Mouse (Mus musculus) liver, adult (tissue): ENCODE measurements around the gene C530008M17Rik.

Experiments used
- GATA4 ChIP-seq: IDR thresholded peaks from 2 replicates; pipeline ENCODE4 v1.6.1; 2014; ENCODE audit warnings: mild to moderate bottlenecking, low read length; ENCODE audit not compliant: insufficient replicate concordance

C530008M17Rik gene

DNA sequence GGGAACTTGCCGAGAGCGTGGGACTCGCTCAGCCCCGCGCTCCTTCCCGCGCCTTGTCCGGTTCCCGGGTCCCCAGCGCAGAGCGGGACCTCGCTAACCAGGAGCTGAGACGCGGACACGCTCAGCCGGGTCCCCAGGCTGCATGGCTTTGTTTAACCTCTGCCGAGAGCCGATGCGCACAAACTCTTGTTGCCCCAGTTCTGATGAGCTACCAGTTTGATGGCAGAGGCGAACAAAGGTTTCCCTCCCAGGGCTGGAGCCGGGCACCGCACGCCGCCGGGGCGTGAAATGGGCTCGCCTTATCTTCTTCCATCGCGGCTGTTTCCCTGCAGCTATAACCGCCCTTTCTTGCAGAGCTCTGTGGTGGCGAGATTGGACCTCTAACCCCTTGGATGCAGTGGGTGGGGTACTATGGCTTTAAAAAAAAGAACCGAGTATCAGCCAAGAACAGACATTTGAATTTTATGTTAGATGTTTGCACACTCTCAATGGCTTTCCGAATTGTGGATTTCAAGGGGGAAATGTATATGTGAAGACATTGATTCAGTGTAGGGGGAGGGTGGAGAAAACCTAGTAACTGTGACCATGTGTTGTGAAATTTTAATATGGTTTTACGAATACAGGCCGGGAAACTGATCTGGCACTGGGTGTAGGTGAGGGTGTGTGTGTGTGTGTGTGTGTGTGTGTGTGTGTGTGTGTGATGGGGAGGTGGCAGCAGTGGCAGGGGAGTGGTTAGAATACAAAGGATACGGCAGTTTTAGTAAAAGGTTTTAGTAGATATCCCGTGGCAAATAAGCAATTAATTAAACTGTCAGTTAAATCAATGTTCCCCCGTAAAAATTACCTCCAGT, 2.0 kb downstream of the C530008M17Rik start:
- TF ChIP-seq GATA4, result no peak

DNA sequence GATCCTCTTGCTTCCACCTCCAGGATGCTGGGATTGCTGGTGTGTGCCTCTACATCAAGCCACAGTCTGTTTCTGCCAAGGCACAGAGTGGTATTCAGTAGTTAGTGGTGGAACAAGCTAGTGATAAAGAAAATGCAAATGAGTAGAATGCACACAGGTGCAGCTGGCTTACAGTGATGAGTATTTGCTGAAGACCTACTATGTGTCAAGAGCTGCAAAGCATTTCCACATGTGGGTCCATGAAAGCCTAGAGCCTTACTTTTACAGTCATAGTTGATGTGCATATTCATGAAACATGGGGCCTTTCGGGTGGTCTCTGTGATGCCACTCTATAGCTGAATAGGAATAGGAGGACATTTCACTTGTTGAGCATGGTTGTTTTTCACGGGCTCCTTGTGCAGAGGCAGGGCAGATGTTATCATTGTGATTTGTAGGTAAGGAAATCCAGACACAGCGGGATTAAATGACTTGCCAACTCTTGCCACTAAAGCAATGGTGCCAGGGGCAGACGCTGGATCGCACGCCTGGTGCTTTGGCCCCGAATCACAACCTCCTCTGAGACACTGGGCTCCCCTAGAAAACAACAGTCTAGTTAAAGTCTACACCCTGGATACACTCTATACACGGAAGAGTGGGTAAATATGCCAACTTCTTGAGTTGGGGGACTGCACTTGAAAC, 3.8 kb downstream of the C530008M17Rik start:
- TF ChIP-seq GATA4, result no peak

DNA sequence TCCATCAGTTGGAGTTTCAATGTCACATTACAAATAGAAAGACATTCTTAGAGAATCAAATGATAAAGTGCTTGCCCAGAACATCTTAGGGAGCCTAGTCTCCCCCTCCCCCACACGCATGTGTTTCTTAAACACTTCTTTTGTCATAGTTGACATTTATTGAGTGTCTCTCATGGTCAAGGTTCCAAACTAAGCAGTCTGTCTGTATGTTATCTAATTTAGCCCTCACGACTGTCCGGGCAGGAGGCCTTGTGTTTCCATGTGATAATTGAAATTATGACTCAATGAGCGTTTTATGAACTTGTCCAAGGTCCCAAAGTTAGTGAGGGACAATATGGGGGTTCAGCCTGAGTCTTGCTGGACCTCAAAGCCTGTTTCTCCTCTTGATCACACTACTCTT, 5.0 kb downstream of the C530008M17Rik start:
- TF ChIP-seq GATA4, result no peak

DNA sequence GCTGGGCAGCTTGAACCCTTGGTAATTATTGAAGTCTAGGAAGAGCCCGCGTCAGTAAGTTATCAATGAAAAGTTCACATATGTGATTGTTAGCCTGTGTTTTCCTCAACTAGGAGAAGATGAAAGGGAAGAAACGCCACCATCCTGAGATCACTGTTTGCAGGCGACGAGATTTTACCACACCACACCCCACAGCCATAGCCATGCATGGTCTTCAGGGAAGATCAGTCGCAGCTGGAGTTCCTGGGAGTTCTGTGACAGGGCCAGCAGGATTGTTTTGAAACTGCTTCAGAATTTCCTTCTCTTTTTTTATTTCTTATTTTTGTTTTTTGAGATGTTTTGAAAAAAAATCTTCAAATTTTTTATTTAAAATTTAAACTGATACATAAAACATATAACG, 8.6 kb downstream of the C530008M17Rik start:
- TF ChIP-seq GATA4, result no peak

DNA sequence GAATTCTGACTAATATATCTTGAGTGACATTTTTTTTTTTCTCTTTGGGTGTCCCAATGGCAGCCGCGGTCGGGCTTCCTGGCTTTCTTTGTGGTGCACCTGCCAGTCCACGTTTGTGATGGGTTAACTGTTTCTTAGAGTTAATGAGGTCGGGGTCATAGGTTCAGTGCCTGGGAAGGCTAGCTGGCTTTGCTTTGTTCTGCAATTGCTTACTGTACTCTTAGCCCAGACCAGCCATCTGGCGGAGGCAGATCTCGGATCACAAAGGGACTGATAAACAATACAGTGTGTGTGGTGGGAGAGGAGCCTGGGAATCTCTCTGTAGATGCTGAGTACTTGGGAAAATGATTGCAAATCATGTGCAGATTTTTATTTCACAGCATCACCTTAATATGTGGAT, 9.1 kb downstream of the C530008M17Rik start:
- TF ChIP-seq GATA4, result no peak

DNA sequence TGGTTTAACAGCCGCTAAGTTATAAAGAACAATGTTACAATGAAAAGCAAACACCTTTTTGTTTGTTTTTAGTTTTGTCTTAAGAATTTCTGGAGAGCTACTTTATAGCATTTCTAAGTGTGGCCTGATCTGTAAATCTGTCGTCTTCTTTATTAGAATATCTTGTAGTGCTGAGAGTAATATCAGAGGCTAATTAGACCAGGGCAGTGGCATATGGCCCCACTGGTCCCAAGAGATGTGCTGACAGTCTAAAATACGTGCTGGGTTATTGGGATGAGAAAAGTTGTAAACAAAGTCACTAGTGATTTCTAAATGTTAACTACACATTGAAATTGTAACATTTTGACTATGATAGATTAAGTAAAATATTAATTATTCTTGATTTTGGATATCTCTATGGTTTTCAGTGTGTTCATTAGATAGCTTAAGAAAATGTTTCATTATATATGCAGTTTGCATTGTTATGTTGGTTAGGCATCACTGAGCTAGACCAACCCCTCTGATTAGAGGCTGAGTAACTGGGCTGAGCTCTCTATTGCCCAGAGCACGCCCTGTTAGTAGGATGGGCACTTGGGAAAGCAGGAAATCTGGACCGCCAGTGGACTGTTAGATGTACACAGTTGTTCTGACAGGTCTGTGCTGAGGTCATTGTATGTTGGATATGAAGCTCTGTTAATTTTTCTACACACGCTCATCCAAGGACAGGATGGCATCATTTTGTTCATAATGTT, 9.9 kb downstream of the C530008M17Rik start:
- no peak for TF ChIP-seq GATA4

DNA sequence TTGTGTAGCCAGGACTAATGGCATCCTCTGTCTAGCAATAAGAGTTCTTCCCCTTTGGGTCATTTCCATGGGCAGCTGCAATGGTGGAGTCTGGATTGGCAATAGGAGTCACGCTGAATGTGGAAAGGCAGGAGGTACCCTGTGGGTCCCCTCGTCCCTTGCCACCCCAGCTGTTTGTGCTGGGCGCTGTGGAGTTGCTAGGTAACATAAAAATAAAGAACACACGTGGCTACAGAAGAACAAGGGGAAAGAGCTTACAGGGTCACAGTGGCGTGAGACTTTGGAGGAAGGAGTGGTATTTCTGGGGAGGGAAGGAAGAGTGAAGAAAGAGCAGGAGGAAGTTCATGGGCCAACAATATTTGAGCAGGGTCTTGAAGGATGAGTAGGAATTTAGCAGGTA, 11.8 kb downstream of the C530008M17Rik start:
- no peak for TF ChIP-seq GATA4

DNA sequence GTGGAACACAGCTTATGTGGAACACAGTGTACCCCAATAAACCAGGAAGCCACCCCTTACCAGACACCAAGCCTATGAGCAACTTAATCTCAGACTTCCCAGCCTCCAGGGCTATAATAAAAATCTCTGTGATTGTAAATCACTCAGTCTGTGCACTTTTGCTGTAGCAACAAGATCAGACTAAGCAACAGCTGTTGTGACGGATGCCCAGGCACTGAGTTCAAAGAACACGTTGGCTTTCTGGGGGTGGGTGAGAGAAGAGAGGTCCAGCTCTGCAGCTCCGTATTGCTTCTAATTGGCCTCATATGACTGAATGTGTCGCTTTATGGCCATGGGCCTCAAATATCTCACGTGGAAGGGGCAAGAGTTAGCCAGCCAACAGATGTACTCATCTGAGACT, 12.2 kb downstream of the C530008M17Rik start:
- no peak for TF ChIP-seq GATA4

DNA sequence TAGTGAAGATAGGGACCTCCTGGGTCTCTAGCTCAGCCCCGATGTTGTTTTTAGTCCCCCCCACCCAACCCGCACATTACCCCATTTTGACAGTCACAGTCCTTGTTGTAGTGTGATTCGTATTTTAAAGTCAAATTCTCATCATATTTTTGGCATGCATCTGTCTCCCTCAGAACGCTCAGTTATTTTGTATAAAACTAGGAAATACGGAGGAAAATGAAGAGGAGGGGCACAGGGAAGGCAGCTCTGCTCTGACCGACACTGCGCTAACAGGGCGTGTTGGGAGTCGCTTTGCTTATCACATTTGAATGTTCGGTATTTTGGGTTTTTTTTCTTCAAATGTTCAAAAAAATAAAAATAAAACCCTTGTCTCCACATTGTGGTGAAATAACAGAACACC, 13.9 kb downstream of the C530008M17Rik start:
- TF ChIP-seq GATA4, result no peak

DNA sequence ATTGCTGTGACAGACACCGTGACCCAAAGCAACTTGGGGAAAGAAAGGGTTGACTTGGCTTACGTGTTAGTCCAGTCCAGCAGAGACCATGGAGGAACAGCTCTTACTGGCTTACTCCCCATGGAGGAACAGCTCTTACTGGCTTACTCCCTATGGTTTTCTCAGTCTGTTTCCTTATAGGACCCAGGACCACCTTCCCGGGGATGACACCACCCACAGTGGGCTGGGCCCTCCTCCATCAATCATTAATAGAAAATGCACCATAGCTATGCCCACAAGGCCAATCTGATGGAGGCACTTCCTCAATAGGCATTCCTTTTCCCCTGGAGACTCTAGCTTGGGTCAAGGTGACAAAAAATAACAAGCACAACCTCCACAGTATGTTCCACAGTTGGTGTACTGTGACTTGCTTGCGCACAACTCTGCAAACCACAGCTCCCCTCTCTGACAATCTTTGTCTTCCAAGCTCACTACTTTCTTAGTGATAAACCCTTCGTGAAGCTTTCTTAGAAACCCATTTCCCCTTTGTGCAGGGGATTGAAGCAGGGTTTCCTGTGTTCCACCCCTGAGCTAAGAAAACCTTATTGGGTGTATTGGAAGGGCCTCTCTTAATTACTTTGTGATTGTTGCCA, 17.8 kb downstream of the C530008M17Rik start:
- no peak for TF ChIP-seq GATA4

DNA sequence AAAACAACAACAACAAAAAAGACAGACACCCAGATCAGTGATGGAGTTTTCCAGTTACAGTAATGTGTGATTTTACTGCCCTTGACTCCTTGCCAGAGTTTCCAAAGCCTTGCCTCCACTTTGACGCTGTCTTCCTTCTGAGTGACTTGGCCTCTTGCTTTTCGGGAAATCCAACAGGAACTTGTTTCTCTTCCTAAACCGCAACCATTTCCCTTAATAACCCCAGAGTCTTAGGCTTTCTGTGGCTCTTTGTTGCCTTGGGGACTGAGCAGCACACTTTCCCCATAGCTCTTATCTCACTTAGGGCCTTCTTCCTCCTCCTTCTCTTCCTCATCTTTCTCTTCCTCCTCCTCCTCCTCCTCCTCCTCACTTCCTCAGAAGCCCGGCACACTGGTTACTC, 19.1 kb downstream of the C530008M17Rik start:
- no peak for TF ChIP-seq GATA4

DNA sequence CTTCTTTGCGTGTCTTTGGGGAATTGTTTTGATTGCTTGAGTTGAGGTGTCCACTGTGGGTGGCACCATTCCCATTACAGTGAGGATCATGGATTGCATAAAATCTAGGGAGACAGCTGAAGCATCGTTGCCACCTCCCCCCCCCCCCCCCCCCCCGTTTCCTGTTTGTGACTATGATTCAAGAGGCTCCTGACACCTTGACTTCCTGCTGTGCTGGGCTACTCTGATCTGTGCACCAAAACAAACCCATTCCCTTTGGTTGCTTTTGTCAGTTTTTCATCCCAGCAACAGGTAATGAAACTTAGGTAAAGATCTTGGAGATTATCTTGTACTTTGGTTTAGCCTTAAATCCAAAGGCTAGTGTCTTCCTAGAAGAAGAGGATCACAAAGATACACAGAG, 24.6 kb downstream of the C530008M17Rik start:
- TF ChIP-seq GATA4, result no peak

DNA sequence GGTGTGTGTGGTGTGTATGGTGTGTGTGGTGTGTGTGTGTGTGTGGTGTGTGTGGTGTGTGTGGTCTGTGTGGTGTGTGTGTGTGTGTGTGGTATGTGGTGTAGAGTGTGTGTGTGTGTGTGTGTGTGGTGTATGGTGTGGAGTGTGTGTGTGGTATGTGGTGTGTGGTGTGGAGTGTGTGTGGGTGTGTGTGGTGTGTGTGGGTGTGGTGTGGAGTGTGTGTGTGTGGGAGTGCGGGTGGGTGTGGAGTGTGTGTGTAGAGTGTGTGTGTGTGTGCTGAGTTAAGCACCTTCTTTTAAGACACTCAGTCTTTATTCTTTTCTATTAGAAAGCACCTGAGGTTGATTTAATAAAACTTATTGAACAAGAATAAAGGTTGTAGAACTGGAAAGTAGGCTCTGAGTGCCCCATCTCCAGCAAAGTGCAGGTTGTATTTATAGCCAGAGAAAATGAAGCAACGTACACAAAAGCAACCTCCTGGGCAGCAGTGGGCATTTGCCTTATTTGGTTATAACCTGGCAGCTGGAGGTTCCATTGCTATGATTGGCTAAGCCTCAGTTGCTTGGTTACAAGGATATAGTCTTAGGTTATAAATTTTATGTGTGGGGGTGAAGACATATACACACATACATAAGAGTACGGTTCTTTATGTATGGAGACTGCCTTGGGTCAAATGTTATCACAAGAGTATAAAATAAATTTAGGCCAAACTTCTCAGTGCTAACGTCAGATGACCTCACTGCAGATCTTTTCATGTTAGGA, 25.8 kb downstream of the C530008M17Rik start:
- TF ChIP-seq GATA4, result no peak

DNA sequence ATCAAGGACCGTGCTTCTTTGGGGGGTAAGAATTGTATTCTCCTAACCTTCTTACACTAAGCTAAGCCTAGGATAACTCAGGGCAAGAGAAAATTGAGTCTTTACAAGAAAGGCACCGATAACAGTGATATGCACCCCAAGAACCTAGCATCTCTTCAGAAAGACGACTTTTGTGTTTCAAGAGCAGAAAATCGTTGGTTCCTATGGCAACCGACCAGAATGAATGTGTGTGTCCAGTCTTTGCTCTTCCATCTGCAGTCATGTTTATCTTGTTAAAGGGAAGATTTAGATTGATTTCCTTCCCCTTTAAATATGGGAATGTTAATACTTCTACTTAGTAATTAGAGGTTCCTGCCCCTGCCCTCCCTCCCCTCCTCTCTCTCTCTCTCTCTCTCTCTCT, 27.1 kb downstream of the C530008M17Rik start:
- TF ChIP-seq GATA4, result no peak
